Mouse (Mus musculus) intestine, postnatal 0 days (tissue): ENCODE measurements around the gene Fsip1. TPM values are rescaled to one million over a fixed set of nuclear protein-coding genes. Genes with fewer than 3 reads are reported as not detected.

Experiments
- ATAC-seq: fragments of 200-750 bp; cut with Nextera tagmentation; 2 replicates; pipeline ENCODE4 v1.8.0; 2017; ENCODE audit warnings: mild to moderate bottlenecking, moderate TSS enrichment, moderate library complexity
- H3K27ac ChIP-seq: fragments of 300-500 bp; sonication (generic); 2 replicates; pipeline ENCODE4 v1.5.1; 2014; ENCODE audit warnings: mild to moderate bottlenecking, low read depth, low read length, moderate library complexity
- H3K27me3 ChIP-seq: fragments of 300-500 bp; sonication (generic); replicated peaks from 2 replicates; pipeline ENCODE4 v1.6.1; 2014; ENCODE audit warnings: low read length, mixed read lengths; ENCODE audit not compliant: control insufficient read depth, insufficient read depth
- H3K36me3 ChIP-seq: fragments of 300-500 bp; sonication (generic); 2 replicates; pipeline ENCODE4 v1.6.1; 2014; ENCODE audit warnings: mild to moderate bottlenecking, moderate library complexity; ENCODE audit not compliant: control insufficient read depth, insufficient read depth
- H3K4me1 ChIP-seq: fragments of 300-500 bp; sonication (generic); replicated peaks from 2 replicates; pipeline ENCODE4 v1.6.1; 2014; ENCODE audit warnings: antibody characterized with exemption, low read length, mixed read lengths; ENCODE audit not compliant: control insufficient read depth, insufficient read depth
- H3K4me2 ChIP-seq: fragments of 300-500 bp; sonication (generic); replicated peaks from 2 replicates; pipeline ENCODE4 v1.6.1; 2014; ENCODE audit warnings: low read depth, mild to moderate bottlenecking, moderate library complexity
- H3K4me3 ChIP-seq: fragments of 300-500 bp; sonication (generic); 2 replicates; pipeline ENCODE4 v1.5.1; 2014; ENCODE audit warnings: low read depth, low read length
- H3K9ac ChIP-seq: fragments of 300-500 bp; sonication (generic); 2 replicates; pipeline ENCODE4 v1.6.1; 2014; ENCODE audit warnings: mild to moderate bottlenecking, low read depth, low read length
- H3K9me3 ChIP-seq: fragments of 300-500 bp; sonication (generic); 2 replicates; pipeline ENCODE4 v1.6.1; 2016; ENCODE audit warnings: mixed run types; ENCODE audit not compliant: control insufficient read depth
- CTCF ChIP-seq: sonication (generic); IDR thresholded peaks from 2 replicates; pipeline ENCODE4 v1.5.1; 2016; ENCODE audit warnings: low read depth, mild to moderate bottlenecking, control low read depth, antibody characterized with exemption, moderate library complexity
- WGBS: fragments of 180-500 bp; shearing (Covaris S2); extraction: QIAGEN DNeasy Blood & Tissue Kit; methylation state at CpG from one replicate; pipeline ENCODE4 v1.1.7; 2014; 5-methylcytosine and 5-hydroxymethylcytosine counted together
- polyA plus RNA-seq: library from polyadenylated mRNA; unstranded; fragments of >200 nt; fragmentation: Nextera tagmentation; extraction: Ambion mirVana; gene quantifications from 2 replicates; pipeline ENCODE4 v1.2.1, GENCODE M21; 2015

The Fsip1 gene
- polyA plus RNA-seq, 1 experiment from 2014 or later: 0.13 TPM

DNA sequence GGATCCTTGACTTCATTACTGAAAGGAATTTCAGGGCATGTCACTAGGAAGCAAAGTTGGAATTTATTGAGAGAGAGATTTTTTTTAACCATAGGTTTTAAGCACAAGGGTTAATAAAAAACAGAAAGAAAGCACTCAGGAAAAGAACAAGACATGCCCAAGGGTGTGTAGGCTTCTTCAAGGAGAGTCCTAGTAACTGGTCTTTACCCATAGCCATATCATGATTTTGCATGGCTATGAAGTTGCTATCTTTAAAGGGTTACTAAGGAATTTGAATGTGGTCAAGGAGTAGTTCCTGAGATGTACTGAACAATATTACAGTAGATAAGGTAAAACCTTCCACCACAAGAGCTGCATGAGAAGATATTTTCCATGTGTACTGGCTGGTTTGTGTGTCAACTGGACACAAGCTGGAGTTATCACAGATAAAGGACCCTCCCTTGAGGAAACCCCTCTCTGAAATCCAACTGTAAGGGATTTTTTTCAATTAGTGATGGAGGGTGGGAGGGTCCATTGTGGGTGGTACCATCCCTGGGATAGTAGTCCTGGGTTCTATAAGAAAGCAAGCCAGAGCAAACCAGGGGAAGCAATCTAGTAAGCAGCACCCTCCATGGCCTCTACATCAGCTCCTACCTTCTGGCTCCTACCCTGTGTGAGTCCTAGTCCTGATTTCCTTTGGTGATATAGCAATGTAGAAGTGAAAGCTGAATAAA lies 76.7 kb downstream of the Fsip1 start:
- Histone ChIP-seq H3K4me3 (no peak overlapping the region), H3K9me3 (no peaks in the 10 kb centered on the region), H3K27me3 (no peaks in the 10 kb centered on the region), H3K4me1 (no peaks in the 10 kb centered on the region), H3K9ac (no peak overlapping the region), H3K27ac (peak overlapping the region; percentile 35; the same call in 1 of the 2 replicates), H3K4me2 (peak overlapping the region; percentile 50), H3K36me3 (no peaks in the 10 kb centered on the region)
- TF ChIP-seq CTCF: no peak
- ATAC-seq: no peak

DNA sequence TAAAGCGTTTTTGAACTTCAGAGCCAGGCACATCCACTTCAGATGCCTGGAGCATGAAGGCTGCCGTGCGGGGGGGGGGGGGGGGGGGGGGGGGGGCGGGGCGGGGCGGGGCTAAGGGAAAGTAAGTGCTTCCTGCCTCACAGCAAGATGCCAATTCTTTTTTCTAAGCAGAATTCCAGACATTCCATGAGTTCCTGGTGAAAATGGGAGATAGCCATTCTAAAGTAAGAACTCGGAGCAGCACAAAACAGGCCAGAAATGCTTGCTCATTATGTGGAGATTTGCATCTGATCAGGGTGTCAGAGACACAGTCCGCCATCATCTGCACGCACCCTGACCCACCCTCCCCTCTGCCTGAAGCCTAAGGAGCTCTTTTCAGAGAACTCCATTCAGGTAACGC lies 77.3 kb downstream of the Fsip1 start:
- no peak overlapping the region for H3K9ac ChIP-seq

DNA sequence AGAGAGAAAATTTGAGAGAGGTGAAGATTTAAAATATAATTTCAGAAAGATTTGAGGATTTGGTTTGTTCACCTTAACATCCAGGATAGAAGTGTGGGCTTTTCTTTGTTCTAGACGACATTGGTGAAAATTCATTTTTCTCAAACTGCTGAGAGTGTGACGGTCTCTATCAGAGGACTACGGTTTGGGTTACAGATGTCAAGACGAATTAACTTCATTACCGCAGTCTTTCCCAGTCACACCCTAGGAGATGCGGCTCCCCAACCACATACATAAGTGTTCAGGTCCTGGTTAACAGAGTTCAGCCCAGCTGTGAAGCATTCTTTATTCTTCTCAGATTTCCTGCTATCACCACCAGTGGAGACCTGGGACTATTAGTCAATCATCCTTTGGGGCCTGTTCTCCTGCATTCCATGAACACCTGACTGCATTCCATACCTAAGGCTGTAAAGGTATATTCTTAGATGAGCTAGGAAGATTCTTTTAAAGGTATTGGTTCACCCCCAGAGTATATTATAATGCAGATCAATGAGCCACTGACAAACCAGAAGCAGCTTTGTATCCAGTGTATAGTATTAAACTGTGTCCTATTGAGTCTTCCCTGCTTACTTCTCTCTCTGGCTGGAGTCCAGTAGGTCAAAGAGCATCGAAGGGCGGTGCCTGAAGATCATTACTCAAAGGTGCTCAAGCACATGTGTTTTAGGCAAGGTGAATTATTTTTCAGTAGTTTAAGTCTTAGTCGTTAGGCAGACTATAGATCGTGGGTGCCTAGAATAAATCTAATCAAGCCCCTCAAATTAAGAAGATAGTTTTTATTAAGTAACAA lies 82.0 kb downstream of the Fsip1 start:
- 69% methylated on average over 10 of the region's 10 CpGs for WGBS
- Histone ChIP-seq H3K27me3 (no peaks in the 10 kb centered on the region), H3K27ac (no peak overlapping the region), H3K9ac (no peak overlapping the region), H3K36me3 (no peaks in the 10 kb centered on the region), H3K4me2 (no peak overlapping the region), H3K4me1 (no peaks in the 10 kb centered on the region), H3K9me3 (no peaks in the 10 kb centered on the region), H3K4me3 (no peak overlapping the region)
- peak; percentile 22; the same call in 1 of the 2 replicates for ATAC-seq
- no peak for TF ChIP-seq CTCF

More for the DNA sequence above, 77.3 kb downstream of the Fsip1 start:
- Histone ChIP-seq H3K36me3 (no peaks in the 10 kb centered on the region), H3K9me3 (no peaks in the 10 kb centered on the region), H3K27me3 (no peaks in the 10 kb centered on the region), H3K4me3 (no peak overlapping the region), H3K27ac (peak overlapping the region; percentile 35; the same call in 1 of the 2 replicates), H3K4me2 (peak overlapping the region; percentile 50), H3K4me1 (no peaks in the 10 kb centered on the region)
- ATAC-seq: no peak
- no peak for TF ChIP-seq CTCF
- 8% methylated on average over 7 of the region's 10 CpGs for WGBS

DNA sequence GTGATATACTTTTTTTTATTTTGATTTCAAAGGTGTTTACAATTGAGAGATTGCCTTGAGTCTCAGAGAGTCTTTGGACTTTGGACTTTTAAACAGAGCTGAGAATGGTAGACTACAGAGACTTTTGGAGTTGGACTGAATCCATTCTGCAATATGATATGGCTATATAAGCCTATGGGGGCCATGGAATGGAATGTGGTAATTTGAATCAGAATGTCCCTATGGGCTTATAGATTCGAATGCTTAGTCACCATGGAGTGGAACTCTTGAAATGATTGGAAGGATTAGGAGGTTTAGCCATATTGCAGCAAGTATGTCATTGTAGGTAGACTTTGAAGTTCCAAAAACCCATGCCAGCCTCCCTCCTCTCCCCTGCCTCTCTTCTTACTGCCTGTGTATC lies 88.5 kb downstream of the Fsip1 start:
- TF ChIP-seq CTCF: no peak
- Histone ChIP-seq H3K9me3 (no peaks in the 10 kb centered on the region), H3K9ac (no peak overlapping the region), H3K4me2 (no peak overlapping the region), H3K27me3 (no peaks in the 10 kb centered on the region), H3K4me1 (no peaks in the 10 kb centered on the region), H3K36me3 (no peaks in the 10 kb centered on the region), H3K27ac (no peak overlapping the region), H3K4me3 (no peak overlapping the region)
- ATAC-seq: no peak
- WGBS: 69% methylated on average over 1 of the region's 1 CpGs

DNA sequence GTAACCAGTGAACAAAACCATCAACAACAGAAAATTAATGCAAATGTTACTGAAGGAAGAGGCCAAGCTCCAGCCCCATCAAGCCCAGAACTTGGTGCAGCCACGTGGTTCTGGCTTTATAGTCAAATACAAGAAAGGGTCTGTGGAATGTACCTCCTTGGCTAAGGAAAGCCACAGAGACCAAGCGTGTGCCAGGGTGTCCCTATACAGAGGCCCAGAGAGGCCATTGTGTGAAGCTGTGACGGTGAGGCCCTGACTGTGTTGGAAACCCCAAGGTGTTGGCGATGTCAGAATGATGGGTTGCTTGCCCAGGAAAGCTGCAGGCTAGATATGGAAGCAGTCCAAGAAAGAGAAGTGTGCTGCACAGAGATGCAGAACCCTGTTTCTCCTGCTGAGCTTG lies 89.0 kb downstream of the Fsip1 start:
- WGBS: 81% methylated on average over 4 of the region's 4 CpGs
- no peak for ATAC-seq
- Histone ChIP-seq H3K4me3 (no peak overlapping the region), H3K27me3 (no peaks in the 10 kb centered on the region), H3K4me2 (no peak overlapping the region), H3K9ac (no peak overlapping the region), H3K27ac (no peak overlapping the region), H3K9me3 (no peaks in the 10 kb centered on the region), H3K36me3 (no peaks in the 10 kb centered on the region), H3K4me1 (no peaks in the 10 kb centered on the region)
- TF ChIP-seq CTCF: no peak

DNA sequence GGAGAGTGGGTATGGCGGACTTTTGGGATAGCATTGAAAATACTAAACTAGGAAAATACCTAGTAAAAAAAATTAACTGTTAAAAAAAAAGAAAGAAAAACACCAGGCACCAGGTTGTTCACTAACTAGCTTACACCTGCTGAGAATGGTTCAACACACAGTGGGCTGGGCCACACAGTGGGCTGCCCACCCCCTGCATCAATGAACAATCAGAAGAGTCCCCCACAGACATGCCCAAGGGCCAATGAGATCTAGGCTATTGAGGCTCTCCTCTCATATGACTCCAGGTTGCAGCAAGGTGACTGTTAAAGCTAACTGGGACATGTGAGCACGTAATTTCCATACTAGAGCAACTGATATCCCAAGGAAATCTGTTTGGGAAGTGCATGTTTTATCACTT lies 91.1 kb downstream of the Fsip1 start:
- Histone ChIP-seq H3K36me3 (no peaks in the 10 kb centered on the region), H3K4me2 (no peak overlapping the region), H3K27ac (no peak overlapping the region), H3K4me1 (no peaks in the 10 kb centered on the region), H3K27me3 (no peaks in the 10 kb centered on the region), H3K9ac (no peak overlapping the region), H3K9me3 (no peaks in the 10 kb centered on the region), H3K4me3 (no peak overlapping the region)
- WGBS: 89% methylated on average over 2 of the region's 2 CpGs
- ATAC-seq: no peak
- TF ChIP-seq CTCF: no peak
